Mouse (Mus musculus): ENCODE data around the gene Plekha4. TPM values are rescaled to one million over a fixed set of nuclear protein-coding genes. Genes with fewer than 3 reads are reported as not detected.
"Not testable (repeated sequence)": the region's sequence is repeated elsewhere in the genome, so short reads cannot be mapped to it uniquely, and the experiment has no call there.

Gene Plekha4
- total RNA-seq, 2 experiments from 2014 or later, result 1.0 to 2.4 TPM

GRCm38 (mm10) chr7:45507583-45507982, 18.5 kb upstream of the Plekha4 start:
- intact Hi-C loops (cut with DNase I), result no loop called here

GRCm38 (mm10) chr7:45508561-45508960, 17.6 kb upstream of the Plekha4 start:
- DNase-seq (ENCODE audit: low spot score in 2 of 2), result no peak
- intact Hi-C loops (cut with DNase I), result no loop called here

More at GRCm38 (mm10) chr7:45507583-45507982, 18.5 kb upstream of the Plekha4 start:
- DNase-seq (ENCODE audit: low spot score in 2 of 2), result no peak

DNA sequence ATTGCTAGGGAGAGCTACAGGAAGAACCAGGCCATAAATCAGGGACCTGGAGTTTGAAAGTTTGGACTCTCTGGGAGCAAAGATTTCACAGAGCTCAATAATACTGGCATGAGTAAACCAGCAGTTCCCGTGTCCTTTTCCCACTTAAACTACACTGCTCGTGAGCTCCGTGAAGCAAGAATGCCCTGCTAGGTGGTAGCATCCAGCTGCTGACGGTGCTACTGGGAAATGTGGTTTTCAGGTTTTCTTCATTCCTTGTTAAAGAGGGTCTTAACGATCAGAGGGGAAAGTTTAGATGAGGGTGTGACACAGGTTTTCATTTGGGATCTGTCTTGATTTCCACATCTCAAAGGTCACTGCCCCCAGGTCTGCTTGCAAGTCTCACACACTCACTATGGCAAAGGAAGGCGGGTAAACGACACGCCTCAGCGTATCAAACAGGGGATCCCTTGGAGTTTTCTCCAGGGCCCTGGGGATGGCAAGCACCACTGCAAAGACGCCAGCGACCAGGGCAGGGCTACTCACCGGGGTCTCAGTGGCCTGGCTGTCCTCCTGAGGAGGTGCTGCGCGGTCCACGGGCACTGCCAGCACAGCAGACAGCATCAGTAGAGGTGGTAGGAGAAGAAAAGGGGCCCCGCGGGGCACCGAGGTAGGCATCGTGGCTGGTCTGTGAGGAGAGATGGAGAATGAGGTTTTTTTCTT, 16.8 kb upstream of the Plekha4 start:
- intact Hi-C loops (cut with DNase I), result no loop called here
- no peak for DNase-seq (ENCODE audit: low spot score in 2 of 2)

GRCm38 (mm10) chr7:45509912-45510787, 16.0 kb upstream of the Plekha4 start, which contains the start of gene Nucb1:
Gene Nucb1 (minus strand): TSS chr7:45510406.
- DNase-seq (ENCODE audit: low spot score in 2 of 2), result peak; percentile 86 to 88
- intact Hi-C loops (cut with DNase I), result no loop called here

GRCm38 (mm10) chr7:45514411-45514810, 11.7 kb upstream of the Plekha4 start:
- no peak for DNase-seq (ENCODE audit: low spot score in 2 of 2)
- intact Hi-C loops (cut with DNase I), result no loop called here

- intact Hi-C loops (cut with DNase I), result loop anchor here (5.0 kb wide), 1 partner anchor 43 kb away; no protein-coding TSS in a partner anchor
Observed at GRCm38 (mm10) chr7:45515436-45515835, 10.7 kb upstream of the Plekha4 start.

DNA sequence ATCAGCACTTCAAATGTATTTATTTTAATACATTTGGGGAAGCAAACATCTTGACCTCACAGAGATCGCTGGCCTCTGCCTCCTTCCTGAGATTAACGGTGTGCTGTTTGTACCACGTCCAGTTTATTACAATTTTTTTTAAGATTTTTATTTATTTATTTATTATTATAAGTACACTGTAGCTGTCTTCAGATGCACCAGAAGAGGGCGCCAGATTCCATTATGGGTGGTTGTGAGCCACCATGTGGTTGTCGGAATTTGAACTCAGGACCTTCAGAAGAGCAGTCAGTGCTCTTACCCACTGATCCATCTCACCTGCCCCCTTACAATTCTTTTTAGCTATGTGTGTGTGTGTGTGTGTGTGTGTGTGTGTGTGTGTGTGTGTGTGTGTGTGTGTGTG, 9.3 kb upstream of the Plekha4 start:
- intact Hi-C loops (cut with DNase I), result loop anchor here (5.0 kb wide), 1 partner anchor 45 kb away; no protein-coding TSS in a partner anchor
- not testable (repeated sequence) for DNase-seq (ENCODE audit: low spot score in 2 of 2)

More at GRCm38 (mm10) chr7:45515436-45515835, 10.7 kb upstream of the Plekha4 start:
- DNase-seq (ENCODE audit: low spot score in 2 of 2), result no peak

GRCm38 (mm10) chr7:45518618-45519017, 7.5 kb upstream of the Plekha4 start:
- no peak for DNase-seq (ENCODE audit: low spot score in 2 of 2)
- intact Hi-C loops (cut with DNase I), result loop anchor here (5.0 kb wide), 1 partner anchor 46 kb away; no protein-coding TSS in a partner anchor

DNA sequence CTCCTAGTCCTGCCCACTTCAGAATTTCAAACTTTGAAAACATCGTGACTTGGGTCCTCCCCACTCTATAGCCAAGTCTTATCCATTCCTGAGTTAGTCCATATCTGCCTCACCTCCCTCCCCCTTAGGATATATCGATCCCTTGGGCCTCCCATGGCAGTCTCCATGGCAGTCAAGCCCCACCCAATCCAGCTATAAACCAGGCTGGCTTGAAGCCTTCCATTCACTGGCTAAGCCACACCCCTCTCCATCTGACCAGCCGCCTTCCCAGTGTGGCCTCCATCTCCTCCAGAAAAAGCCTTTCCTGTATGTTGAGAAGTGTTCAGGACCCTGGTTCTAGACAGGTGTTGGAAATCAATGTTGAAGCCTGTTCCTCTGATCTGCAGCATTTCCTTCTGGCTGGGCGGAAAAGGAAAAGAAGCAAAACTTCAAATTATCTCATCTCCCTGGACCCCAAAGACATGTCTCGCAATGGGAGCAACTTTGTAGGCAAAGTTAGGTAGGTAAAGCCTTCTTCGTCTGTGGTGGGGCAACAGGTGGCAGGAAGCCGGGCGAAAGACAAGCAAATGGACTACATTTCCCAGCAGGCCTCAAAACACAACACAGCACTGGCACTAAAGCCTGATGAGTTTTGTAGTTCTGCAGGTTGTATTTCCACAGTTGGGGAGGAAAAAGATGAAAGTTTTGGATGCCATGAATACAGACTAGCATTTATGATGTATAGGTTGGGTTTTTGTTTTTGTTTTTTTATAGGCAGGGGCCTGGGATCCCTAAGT, 6.6 kb upstream of the Plekha4 start:
- intact Hi-C loops (cut with DNase I), result loop anchor here (5.0 kb wide), 1 partner anchor 47 kb away; no protein-coding TSS in a partner anchor
- DNase-seq (ENCODE audit: low spot score in 2 of 2), result no peak

DNA sequence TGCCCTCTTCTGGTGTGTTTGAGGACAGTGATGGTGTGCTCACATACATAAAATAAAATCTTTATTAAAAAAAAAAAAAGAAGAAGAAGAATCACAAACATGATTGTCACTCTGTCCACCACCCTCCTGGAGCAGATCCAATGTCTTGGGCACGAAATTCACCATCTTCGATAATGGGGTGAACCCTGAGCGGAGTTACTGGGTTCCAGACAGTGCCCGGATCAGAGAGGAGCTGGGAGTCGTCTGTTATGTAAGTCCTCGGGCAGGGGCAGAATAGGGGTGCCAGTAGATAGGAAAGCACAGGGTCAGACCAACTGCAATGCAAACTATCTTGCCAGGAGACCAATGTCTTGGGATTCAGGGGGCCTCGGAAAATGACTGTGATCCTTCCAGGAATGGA, 5.5 kb upstream of the Plekha4 start:
- intact Hi-C loops (cut with DNase I), result no loop called here

GRCm38 (mm10) chr7:45521728-45522184, 4.4 kb upstream of the Plekha4 start:
- intact Hi-C loops (cut with DNase I), result no loop called here
- DNase-seq (ENCODE audit: low spot score in 2 of 2), result peak; percentile 92 to 95

More for the DNA sequence above, 5.5 kb upstream of the Plekha4 start:
- DNase-seq (ENCODE audit: low spot score in 2 of 2), result no peak

- intact Hi-C loops (cut with DNase I), result no loop called here
Observed at GRCm38 (mm10) chr7:45522194-45522752, 3.9 kb upstream of the Plekha4 start.

GRCm38 (mm10) chr7:45522957-45523676, 3.0 kb upstream of the Plekha4 start:
- no peak for DNase-seq (ENCODE audit: low spot score in 2 of 2)
- intact Hi-C loops (cut with DNase I), result no loop called here

More at GRCm38 (mm10) chr7:45522194-45522752, 3.9 kb upstream of the Plekha4 start:
- no peak for DNase-seq (ENCODE audit: low spot score in 2 of 2)

DNA sequence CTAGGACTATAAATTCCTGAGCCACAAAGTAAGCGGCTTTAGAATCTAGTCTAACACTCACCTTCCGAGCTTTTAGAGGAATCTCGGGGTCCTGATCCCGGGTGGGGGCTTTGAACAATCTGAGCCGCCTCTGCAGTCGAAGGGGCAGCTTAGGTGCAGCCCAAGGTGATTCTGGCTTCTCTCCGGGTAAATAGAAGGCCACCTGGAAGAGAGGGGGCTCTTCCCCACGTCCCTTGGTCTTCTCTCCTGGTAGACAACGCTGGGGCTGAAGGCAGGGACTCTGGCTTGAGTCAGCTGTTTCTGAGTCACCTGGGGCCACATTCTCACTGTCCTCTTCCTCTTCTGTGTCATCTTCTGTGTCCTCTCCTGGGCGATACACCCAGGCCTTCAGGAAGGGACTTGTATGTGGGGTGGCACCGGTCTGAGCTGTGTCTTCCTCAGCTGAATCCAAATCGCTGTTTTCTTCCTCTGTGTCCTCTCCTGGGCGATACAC, 2.4 kb upstream of the Plekha4 start:
- intact Hi-C loops (cut with DNase I), result no loop called here
- DNase-seq (ENCODE audit: low spot score in 2 of 2), result no peak

DNA sequence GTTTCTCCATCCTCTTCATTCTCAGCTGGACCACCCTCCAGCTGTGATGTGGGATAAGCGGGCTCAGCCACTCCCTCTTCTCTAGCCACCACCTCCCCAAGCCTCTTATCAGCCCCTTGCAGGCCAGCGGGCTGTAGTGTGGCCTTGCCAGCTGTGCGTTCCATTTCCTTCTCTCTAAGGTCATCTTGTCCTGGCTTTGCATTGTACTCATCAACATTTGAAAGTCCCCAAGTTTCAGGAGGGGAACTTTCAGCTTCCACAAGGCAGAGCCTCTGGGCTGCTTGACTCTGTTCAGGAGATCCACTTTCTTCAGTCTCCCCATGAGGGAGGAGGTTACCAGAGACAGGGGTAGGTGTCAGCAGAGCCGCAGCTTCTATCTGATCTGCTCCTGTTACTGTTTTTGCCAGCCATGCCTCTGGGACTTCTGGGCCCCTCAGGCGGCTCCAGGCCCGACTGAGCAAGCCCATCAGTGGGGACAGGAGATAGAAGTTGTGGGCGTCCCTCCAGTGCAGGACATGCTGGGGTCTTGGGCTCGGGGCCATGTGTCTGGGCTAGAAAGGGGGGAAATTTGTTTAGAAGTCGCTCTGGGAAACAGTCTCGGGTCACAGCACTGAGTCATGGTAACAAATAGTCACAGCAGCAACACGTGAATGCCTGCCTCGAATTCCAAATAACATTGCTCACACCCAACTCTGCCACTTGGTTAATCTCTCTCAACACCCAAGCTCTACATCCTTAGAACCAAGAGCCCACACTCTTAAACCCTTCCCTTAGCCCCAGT, 1.1 kb upstream of the Plekha4 start:
- DNase-seq (ENCODE audit: low spot score in 2 of 2), result no peak
- intact Hi-C loops (cut with DNase I), result no loop called here

DNA sequence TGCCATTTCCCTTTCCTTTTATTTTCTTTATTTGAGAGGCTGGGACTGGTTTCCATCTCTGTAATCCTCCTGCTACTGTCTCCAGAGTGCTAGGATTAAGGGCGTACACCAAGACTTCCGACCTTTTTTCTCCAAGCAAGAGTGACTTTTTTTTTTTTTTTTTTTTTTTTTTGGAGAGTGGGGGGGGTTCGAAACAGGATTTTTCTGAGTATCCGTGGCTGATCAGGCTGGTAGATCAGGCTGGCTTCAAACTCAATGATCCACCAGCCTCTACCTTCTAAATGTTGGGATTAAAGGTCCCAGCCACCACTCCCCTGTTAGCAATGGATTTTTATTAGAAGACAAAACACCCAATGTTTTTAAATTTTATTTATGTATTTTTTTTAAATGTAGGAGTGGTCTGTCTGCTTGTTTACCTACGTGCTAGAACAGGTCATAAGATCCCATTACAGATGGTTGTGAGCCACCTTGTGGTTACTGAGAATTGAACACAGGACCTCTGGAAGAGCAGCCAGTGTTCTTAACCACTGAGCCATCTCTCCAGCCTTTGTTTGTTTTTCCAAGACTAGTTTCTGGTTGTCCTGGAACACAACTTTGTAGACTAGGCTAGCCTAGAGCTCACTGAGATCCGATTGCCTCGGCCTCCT, 467 bp downstream of the Plekha4 start:
- intact Hi-C loops (cut with DNase I), result no loop called here
- DNase-seq (ENCODE audit: low spot score in 2 of 2), result no peak

DNA sequence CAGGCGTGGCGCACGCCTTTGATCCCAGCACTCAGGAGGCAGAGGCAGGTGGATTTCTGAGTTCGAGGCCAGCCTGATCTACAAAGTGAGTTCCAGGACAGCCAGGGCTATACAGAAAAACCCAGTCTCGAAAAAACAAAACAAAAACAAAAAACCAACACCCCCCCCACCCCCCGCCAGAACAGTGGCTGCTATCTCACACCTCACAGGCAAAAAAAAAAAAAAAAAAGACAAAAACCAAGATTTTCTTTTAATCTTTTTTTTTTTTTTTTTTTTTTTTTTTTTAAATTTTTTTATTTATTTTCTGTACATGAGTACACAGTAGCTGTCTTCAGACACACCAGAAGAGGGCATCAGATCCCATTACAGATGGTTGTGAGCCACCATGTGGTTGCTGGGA, 1.0 kb downstream of the Plekha4 start:
- DNase-seq (ENCODE audit: low spot score in 2 of 2); intact Hi-C loops (cut with DNase I): not testable (repeated sequence)
